Mouse (Mus musculus) thymus, adult 2 months (tissue): ENCODE measurements around the gene Pfn1.

Experiments used
- CTCF ChIP-seq: fragments of 200-500 bp; IDR thresholded peaks from 2 replicates; pipeline ENCODE4 v1.5.1; 2012; ENCODE audit warnings: mild to moderate bottlenecking, control low read depth, low read length, moderate library complexity, borderline replicate concordance; ENCODE audit not compliant: control insufficient read depth, poor library complexity, insufficient read depth; ENCODE audit errors: extremely low read depth
- POLR2A ChIP-seq: fragments of 200-500 bp; IDR thresholded peaks from 2 replicates; pipeline ENCODE4 v1.6.1; 2012; ENCODE audit warnings: mild to moderate bottlenecking, low read length, control low read depth, moderate library complexity; ENCODE audit not compliant: control insufficient read depth, poor library complexity, insufficient read depth; ENCODE audit errors: extremely low read depth

DNA sequence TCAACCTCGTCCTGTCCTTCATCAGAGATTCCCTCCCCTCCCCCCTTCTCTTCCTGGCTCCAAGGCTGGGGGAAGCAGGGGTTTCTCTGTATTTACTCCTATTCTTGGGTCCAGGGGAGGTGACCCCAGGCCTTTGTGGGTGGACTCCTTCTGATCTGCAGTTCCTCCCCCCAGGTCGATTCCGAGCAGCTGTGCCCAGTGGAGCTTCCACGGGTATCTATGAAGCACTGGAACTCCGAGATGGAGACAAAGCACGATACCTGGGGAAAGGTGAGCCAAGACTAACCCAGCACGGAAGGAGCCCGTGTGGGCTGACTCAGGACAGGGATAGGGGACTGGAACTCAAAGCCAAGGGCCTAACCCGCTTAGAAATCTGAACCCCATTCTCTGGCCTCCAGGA is 3.5 kb upstream of the Pfn1 start:
- TF ChIP-seq CTCF (no peak), POLR2A (no peak)
